Mouse (Mus musculus) embryo, embryonic 11.5 days (tissue): Measurements from ENCODE around the gene Olfml2a.
A peak's percentile ranks its signal among the peaks of the same experiment; 100 is the strongest.

Experiments used
- DNase-seq: peaks from one replicate; pipeline ENCODE4 v3.0.0-alpha.2; 2012; ENCODE audit warnings: low read depth, low spot score

Gene Olfml2a

DNA sequence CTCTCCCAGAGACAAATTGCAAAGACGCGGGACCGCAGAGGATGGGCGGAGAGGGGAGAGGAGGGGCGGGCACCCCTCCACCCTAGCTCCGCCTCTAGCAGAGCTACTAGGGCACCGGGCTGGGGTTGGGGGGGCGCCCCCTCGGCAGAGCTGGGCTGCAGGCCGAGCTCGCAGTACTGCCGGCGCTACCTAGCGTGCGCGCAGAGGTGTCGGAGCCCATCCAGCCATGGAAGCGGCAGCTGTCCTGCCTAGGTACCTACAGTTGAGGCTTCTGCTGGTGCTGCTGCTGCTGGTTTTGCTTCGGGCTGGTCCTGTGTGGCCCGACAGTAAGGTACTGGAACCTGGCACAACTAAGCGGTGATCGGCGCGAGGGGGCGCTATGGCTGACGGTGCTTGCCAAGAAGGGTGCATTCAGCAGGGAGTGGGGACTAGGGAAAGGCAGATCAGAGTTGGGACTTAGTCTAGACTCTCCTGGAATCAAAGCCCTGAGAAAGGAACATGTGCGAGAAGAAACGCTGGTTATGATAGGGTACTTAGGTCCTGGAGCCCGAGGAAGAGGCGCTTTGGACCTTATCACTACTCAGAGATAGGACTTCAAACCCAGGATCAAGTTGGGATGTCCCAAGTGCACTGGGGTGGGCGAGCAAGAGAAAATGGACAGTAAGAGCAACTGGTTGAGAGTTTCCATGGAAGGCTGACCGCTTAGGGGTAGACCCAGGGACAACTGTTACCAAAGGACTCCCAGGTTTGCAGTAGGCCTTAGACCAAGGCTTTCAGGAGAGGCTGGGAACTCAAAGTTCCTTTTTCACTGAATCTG, at the start of gene Olfml2a:
Olfml2a (plus strand) TSS at position 128 of the 817 bp plus-strand sequence.
- DNase-seq: peak; percentile 48

- no peak for DNase-seq
Observed at GRCm38 (mm10) chr2:38902866-38903265, 28.9 kb upstream of the Olfml2a start.

DNA sequence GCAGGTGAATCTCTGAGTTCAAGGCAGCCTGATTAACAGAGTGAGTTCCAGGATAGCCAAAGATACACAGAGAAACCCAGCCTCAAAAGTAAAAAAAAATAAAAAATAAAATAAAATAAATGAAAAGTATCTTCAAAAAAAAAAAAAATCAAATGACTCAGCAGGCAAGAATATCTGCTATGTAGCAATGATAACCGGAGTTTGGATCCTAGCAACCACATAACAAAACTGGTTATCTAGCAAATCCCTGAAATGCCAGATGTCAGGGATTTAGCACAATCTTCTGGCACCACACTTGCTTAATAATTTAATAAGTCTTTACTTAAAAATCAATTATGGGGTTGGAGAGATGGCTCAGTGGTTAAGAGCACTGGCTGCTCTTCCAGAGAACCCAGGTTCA, 27.5 kb upstream of the Olfml2a start:
- no peak for DNase-seq

- DNase-seq: no peak
Observed at GRCm38 (mm10) chr2:38906097-38906496, 25.7 kb upstream of the Olfml2a start.

DNA sequence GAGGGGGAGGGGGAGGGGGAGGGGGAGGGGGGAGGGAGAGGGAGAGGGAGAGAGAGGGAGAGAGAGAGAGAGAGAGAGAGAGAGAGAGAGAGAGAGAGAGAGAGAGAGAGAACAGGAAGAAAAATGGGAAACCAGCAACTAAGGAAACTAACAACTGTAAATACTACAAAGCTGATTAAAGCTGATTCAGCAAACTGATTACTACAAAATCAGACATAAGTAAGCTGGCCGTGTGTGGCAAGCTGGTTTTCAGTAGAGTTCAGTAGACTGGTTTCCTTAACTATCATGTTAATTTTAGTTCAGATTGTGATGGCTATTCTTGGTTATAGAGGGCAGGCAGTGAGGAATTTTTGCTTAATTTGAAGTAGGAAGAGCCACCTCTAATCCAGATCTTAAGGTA, 23.2 kb upstream of the Olfml2a start:
- no peak for DNase-seq

DNA sequence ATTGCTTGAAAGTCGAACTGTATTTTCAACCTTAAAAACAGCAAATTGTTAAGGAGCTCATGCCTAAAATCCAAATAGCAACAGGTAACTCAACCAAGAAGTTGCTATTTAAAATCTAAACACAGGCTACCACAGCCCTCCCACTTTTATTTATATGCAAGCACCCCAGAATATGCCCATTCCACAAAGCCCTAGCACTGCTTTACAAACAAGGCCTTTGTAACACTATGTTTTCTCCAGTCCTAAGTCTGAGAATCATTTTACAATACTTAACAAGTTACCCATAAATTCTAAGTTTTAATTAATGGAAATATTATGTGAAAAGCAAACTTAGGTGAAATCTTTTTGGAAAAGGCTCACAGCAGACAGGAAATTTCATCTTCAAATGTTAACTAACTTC, 17.3 kb upstream of the Olfml2a start:
- no peak for DNase-seq

DNA sequence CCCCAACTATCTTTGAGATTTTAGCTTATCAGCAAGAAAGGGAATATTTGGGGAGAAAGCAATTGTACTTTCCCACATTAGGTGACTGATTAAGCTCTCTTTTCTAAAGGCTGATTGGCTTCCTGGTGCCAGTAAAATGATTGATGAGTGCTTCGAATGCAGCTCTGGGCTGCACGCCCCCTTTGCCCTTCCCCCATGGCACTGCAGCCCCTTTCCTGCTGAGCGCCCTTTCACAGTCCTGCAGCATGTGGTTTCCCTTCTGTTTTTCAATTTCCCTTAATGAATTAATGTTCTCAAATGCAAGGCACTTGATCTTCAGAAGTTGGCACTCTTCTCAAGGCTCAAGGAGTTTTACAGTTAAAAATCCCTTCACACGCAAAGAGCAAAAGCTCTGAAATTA, 16.8 kb upstream of the Olfml2a start:
- DNase-seq: no peak

DNA sequence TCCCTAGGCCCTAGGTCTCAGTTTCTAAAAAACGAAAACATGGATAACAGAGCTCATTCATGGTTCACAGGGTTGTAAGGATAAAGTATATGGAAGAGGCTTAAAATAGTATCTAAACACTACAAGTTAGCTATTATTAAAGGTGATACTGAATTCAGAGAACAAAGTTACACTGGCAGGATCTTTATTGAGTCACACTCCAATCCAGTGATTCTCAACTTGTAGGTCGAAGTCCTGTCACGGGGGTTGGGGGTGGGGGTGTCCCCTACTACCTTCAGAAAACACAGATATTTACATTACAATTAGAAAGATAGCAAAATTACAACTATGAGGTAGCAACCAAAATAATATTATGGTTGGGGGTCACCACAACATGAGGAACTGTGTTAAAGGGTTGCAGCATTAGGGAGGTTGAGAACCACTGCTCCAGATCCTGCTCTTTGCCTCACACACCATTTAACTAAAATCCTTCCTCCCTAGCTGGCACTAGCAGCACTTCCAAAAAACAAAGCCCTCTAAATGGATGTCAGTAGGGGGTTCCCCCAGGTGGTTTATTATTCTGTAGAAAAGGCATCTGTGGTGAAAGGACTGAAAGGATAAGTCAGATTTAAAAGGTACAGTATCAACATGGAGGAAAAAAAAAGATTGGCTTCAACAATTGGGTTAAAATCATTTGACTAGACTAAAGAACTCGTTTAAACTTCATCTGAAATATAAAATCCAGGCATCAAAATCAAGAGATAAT, 14.7 kb upstream of the Olfml2a start:
- no peak for DNase-seq

GRCm38 (mm10) chr2:38921374-38921773, 10.4 kb upstream of the Olfml2a start:
- no peak for DNase-seq

DNA sequence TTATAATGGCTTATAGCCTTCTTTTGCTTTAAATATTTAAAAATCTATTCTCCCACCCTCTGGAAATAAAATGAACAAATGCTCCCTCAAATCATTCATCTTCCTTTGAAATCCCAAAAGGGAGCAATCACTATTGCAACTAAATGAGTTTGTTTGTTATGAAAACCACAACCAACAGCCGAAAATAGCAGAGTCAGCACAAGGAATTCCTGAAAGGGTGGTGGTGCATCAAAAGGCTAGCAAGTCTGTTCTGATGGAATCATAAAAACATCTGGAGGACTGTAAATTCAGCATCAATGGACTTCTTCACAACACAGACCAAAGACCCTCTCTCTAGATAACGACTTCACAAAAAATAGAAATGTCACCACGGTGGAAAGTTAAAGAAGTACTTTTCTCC, 8.3 kb upstream of the Olfml2a start:
- DNase-seq: no peak

DNA sequence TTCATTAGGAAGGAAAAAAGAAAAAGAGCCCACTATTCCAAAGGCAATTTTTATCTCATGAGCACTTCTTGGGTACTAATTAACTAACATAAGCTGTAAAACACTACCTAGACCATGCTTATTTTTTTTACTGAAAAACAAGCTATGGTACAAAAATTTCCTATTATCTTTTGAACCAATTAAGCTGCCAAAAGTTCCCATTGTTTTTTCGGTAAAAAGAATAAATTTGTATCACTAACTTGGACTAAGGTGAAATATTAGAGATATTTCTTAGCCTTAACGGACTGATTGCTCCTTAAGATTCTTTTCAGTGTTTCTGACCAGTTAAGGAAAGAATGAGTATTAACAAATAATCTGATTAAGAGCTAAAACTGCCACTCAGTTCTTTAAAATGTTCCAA, 7.9 kb upstream of the Olfml2a start:
- DNase-seq: no peak

DNA sequence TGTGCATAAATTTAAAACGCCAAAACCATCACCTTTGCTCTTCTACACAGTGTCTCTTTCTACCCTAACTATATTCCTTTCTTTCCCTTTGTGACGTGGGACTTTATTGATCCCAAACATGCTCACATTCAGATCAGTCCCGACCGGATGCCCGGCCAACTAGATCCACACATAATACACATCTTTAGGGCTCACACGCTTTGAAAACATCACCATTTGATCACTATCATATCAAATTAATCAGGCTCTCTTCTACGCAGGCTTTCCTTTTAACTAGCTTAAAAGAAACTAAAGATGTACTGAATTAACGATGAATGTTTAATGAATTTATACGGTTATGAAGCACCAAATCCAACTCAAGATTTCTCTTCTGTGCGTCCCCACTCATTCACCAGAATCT, 7.2 kb upstream of the Olfml2a start:
- DNase-seq: no peak

DNA sequence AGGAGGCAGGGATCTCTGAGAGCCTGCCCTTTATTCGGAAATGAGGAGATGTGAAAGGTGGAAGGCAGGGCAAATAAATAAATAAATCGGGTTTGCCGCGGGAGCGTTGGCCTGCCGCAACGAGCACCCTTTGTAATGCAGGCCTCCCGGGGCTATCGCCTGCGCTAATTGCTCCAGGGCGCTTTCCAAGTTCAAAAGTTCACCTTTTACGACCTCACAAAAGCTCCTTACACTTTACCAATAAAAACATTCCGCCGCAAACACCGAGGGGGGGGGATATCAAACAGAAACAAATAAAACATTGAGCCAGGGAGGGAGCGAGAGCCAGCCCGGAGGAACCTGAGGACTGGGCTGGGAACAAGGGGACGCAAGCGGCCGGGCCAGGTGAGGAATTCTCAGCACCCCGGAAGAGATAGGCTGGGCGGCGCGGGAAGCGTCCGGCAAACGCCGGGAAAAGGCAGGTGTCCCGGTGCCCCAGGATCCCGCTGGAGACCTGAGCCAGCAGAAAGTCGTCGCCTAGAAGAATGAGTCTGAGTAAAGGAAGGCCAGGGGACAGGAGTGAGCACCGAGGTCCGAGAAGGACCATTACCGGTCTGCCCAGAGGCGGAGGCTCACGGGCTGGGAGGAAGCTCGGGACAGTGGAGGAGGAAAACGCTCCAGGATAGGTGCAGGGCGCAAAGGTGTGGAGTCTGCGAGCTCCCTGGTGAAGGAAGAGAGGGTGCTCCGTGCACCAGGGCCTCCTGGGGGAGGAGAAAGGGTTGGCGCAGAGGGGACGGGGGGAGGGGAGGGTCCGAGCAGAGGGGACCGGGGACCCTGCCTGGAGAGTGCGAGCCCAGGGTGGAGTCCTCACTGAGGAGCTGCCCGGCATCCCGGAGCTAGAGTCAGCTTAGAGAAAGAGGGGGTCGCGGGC, 6.4 kb upstream of the Olfml2a start:
- DNase-seq: no peak

- DNase-seq: peak; percentile 94
Observed at GRCm38 (mm10) chr2:38926145-38926891, 5.5 kb upstream of the Olfml2a start.

- DNase-seq: peak; percentile 63
Observed at GRCm38 (mm10) chr2:38927115-38927979, 4.4 kb upstream of the Olfml2a start, which contains the start of gene Nr6a1. TSS of gene Nr6a1 (minus strand) at chr2:38927688.

- DNase-seq: no peak
Observed at GRCm38 (mm10) chr2:38930269-38930668, 1.5 kb upstream of the Olfml2a start.

- no peak for DNase-seq
Observed at GRCm38 (mm10) chr2:38933931-38934330, 2.2 kb downstream of the Olfml2a start.

DNA sequence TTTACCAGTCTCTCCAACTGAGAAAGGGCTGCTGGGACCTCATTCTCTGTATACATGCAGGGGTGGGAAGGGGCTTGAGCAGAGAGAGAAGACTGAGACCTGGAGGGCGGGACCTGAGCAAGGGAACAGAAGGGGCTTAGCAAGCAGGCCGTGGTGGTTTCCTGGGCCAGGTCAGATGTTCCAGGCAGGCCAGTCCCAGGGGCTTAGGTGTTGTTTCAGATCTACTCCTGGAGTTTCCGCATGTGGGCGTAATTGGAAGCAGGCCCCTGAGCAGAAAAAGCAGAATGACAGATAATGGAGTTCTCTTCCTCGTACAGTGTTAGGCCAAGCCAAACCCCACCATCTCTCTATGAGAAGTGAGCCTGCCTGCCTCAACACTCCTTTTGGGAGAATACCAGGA, 3.2 kb downstream of the Olfml2a start:
- no peak for DNase-seq

DNA sequence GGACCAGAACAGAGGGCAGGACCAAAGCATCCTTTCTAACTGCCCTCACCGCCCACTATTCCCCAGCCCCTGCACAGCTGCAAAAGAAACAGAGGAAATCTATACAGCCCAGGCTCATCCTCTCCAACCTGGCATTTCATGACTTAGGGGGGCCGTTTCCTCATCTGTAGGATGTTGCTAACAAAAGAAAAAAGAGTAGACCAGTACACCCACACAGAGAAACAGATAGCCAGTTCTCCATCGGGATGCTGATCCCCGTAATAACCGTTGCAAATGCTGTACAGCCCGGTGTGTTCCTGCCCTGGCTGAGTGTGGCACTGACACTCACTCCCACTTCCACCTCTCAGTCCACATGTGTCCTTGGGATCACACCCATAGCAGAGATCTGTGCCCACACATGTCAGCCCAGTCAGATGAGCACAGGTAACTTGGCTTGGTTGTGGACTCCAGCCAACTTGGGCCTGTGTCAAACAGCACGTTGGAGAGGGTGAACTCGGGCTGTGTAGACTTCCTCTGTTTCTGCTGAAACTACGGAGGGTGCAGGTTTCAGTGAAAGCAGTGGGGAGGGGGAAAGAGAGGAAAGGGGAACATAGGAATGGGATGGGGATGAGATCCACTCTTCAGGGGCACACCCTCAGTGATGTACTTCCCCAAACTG, 5.1 kb downstream of the Olfml2a start:
- DNase-seq: no peak

DNA sequence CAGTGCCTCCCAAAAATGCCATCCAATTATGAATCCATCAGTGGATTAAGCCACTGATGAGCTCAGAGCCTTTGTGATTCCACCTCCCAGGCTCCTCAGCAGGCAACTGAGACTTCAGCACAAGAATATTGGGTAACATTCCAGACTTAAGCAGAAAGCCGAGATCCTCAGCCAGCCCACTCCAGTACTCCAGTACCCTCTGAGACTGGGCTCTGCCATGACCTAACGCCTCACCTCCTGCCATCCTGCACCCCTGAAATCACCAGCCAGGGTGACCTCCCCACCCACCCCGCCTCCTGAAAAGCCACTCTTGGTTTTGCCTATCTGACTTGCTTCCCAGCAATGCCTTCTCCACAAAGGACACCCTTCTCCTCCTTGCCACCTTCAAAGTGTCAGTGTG, 5.6 kb downstream of the Olfml2a start:
- DNase-seq: no peak
